ENCODE assay signal across 20 mouse cellular contexts in the genomic region with DNA sequence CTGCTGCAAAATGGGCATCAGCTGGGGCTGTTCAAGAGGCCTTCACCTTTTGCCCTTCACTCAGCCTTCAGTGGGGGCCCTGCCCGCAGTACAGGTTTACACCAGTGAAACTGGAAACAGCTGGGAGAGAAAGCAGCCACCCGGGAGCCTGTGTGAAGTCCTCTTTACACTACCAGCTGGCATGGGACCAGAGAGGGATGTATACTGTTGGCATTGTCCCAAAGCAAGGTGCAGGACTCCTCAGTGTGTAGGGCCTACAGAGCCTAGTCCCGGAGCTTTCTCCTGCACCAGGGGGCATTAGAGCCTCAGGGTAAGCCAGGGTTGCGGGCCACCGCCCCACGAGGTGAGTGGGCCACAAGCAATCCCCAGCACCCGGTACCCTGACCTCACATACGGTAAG. TPM values are rescaled to one million over a fixed set of nuclear protein-coding genes. Genes with fewer than 3 reads are reported as not detected.
DNase-seq lines count a peak whose midpoint lies in the region; ATAC-seq and TF ChIP-seq lines count a peak whose summit lies in the region.
"Had no signal": no experiment of that assay in that cellular context is flagged by ENCODE, and none has a peak within 500 bp of the region (broad histone marks: within the 10 kb centered on the region; RNA-seq: fewer than 3 reads in every experiment).

No protein-coding gene starts in this region.

- no peak overlapping the region for H3K4me3 ChIP-seq in gastrocnemius, adult 2 months
- H3K4me3 ChIP-seq in hindbrain, postnatal 0 days (ENCODE audit: low read length), result no peak overlapping the region
- H3K4me3 ChIP-seq in hindbrain, embryonic 11.5 days (ENCODE audit: low read depth, low read length), result no peak overlapping the region
- H3K4me3 ChIP-seq: embryonic facial prominence, embryonic 12.5 days; liver, embryonic 15.5 days had no signal

- H3K27me3 ChIP-seq in hindbrain, postnatal 0 days (ENCODE audit: insufficient read depth, low read length), result no peaks in the 10 kb centered on the region
- no peaks in the 10 kb centered on the region for H3K27me3 ChIP-seq in hindbrain, embryonic 11.5 days (ENCODE audit: control insufficient read depth, insufficient read depth, low read length)
- H3K27me3 ChIP-seq: embryonic facial prominence, embryonic 12.5 days; liver, embryonic 15.5 days had no signal

- no peak overlapping the region for H3K9ac ChIP-seq in hindbrain, postnatal 0 days (replicated peaks; ENCODE audit: low read length)
- H3K9ac ChIP-seq in hindbrain, embryonic 11.5 days (ENCODE audit: low read depth, low read length), result no peak overlapping the region
- H3K9ac ChIP-seq: embryonic facial prominence, embryonic 12.5 days; liver, embryonic 15.5 days had no signal

- no peaks in the 10 kb centered on the region for H3K4me1 ChIP-seq in hindbrain, postnatal 0 days (ENCODE audit: insufficient read depth, low read length)
- no peaks in the 10 kb centered on the region for H3K4me1 ChIP-seq in hindbrain, embryonic 11.5 days (replicated peaks; ENCODE audit: control insufficient read depth, insufficient read depth, low read length)

- peak; percentile 1; the same call in 1 of the 2 replicates for ATAC-seq in hindbrain, postnatal 0 days
- no peak for ATAC-seq in hindbrain, embryonic 11.5 days (ENCODE audit: low FRiP score)
- ATAC-seq: hindbrain, embryonic 16.5 days; midbrain, embryonic 16.5 days had no signal

- no peak for TF ChIP-seq CTCF in gastrocnemius, adult 2 months (IDR thresholded peaks at IDR 0.05)
- no peak for TF ChIP-seq CTCF in hindbrain, postnatal 0 days (IDR thresholded peaks at IDR 0.05; ENCODE audit: low read depth)
- no peak for TF ChIP-seq CTCF in brain, embryonic 14.5 days (IDR thresholded peaks at IDR 0.05; ENCODE audit: borderline replicate concordance, extremely low read depth, insufficient read depth, insufficient read length)

- peak overlapping the region; percentile 91 for H3K27ac ChIP-seq in gastrocnemius, adult 2 months
- H3K27ac ChIP-seq in hindbrain, postnatal 0 days, result no peak overlapping the region
- no peak overlapping the region for H3K27ac ChIP-seq in hindbrain, embryonic 11.5 days (ENCODE audit: low read depth, low read length)
- H3K27ac ChIP-seq: embryonic facial prominence, embryonic 12.5 days; liver, embryonic 15.5 days had no signal

- no peaks in the 10 kb centered on the region for H3K9me3 ChIP-seq in hindbrain, postnatal 0 days (ENCODE audit: low read length)
- H3K9me3 ChIP-seq in hindbrain, embryonic 11.5 days (ENCODE audit: control insufficient read depth, low read length), result no peaks in the 10 kb centered on the region
- H3K9me3 ChIP-seq: embryonic facial prominence, embryonic 12.5 days; liver, embryonic 15.5 days had no signal

- H3K4me2 ChIP-seq in hindbrain, postnatal 0 days (ENCODE audit: low read depth, low read length), result no peak overlapping the region
- H3K4me2 ChIP-seq in hindbrain, embryonic 11.5 days (replicated peaks; ENCODE audit: low read depth, low read length), result no peak overlapping the region
- H3K4me2 ChIP-seq: embryonic facial prominence, embryonic 12.5 days; liver, embryonic 15.5 days had no signal

- 71% methylated on average over 8 of the region's 8 CpGs for WGBS in hindbrain, postnatal 0 days
- WGBS in hindbrain, embryonic 11.5 days, result 87% methylated on average over 8 of the region's 8 CpGs

- intact Hi-C loops in gastrocnemius, adult 2 months (cut with DNase I), result no loop called here

- peaks cover 5% of the 10 kb centered on the region; the same call in 1 of the 2 replicates for H3K36me3 ChIP-seq in hindbrain, postnatal 0 days (ENCODE audit: insufficient read depth, low read length)
- 0 out of 2 replicates have a peak, but pooled peaks cover under 1% of the 10 kb centered on the region for H3K36me3 ChIP-seq in hindbrain, embryonic 11.5 days (ENCODE audit: control insufficient read depth, insufficient read depth, low read length)

- DNase-seq in gastrocnemius, adult 2 months, result peak; percentile 61
- DNase-seq in gastrocnemius, adult 8-10 months (ENCODE audit: low spot score in 2 of 2), result no peak
- DNase-seq in hindbrain, postnatal 0 days (ENCODE audit: low spot score), result no peak
- DNase-seq in hindbrain, embryonic 11.5 days (ENCODE audit: low spot score), result no peak
- DNase-seq in MN1 (ENCODE audit: low spot score), result peak; percentile 51
- peak; percentile 54 for DNase-seq in brain, embryonic 14.5 days (ENCODE audit: low read depth)
- DNase-seq in ovary, postnatal 10 days (ENCODE audit: low spot score), result no peak
- DNase-seq: adrenal gland, adult 2 months; cerebellum, adult 11 months; gastrocnemius, postnatal 10 days; kidney, adult 11 months; kidney, postnatal 14 days; right cerebral cortex, adult 18-20 months; thymus, postnatal 36 days had no signal

- TF ChIP-seq POLR2A in brain, embryonic 14.5 days (IDR thresholded peaks at IDR 0.05; ENCODE audit: borderline replicate concordance, extremely low read depth, insufficient read depth, insufficient read length, poor library complexity, severe bottlenecking), result no peak

RNA-seq across cellular contexts. Expression of a gene that starts 6.2 kb away (rescaled TPM):
- 1,000 to 10,000 TPM; 1,971 to 4,216 TPM for total RNA-seq in gastrocnemius, adult 2 months (2021)
- total RNA-seq in gastrocnemius, adult 8-10 months (2022), result 1,000 to 10,000 TPM; 2,275 to 3,003 (median 2,494) TPM
- total RNA-seq in hindbrain, postnatal 0 days (2014; rRNA removed), result 8.1 and 11.5 TPM in 2 replicates
- polyA plus RNA-seq in hindbrain, postnatal 0 days (2015; fragmentation: Nextera tagmentation; extraction: Ambion mirVana), result 11.2 and 12.7 TPM in 2 replicates
- 6.1 and 6.8 TPM in 2 replicates for polyA plus RNA-seq in hindbrain, embryonic 11.5 days (2014; fragmentation: Nextera tagmentation; extraction: Ambion mirVana)
- 18.1 and 19.8 TPM in 2 replicates for polyA plus RNA-seq in brain, embryonic 14.5 days (2012; rRNA removed)

RNA-seq across cellular contexts. Expression of a gene that starts 8.7 kb away (rescaled TPM):
- 1,000 to 10,000 TPM in 1 of 2 experiments, 100 to 1,000 TPM in 1; 819 to 1,877 TPM for total RNA-seq in gastrocnemius, adult 2 months (2021)
- total RNA-seq in gastrocnemius, adult 8-10 months (2022), result 1,000 to 10,000 TPM in 3 of 4 experiments, 100 to 1,000 TPM in 1; 926 to 1,454 (median 1,403) TPM
- total RNA-seq in hindbrain, postnatal 0 days (2014; rRNA removed), result not detected in 2 replicates
- polyA plus RNA-seq in hindbrain, postnatal 0 days (2015; fragmentation: Nextera tagmentation; extraction: Ambion mirVana), result not detected in 2 replicates
- polyA plus RNA-seq in hindbrain, embryonic 11.5 days (2014; fragmentation: Nextera tagmentation; extraction: Ambion mirVana), result not detected in 2 replicates
- polyA plus RNA-seq in brain, embryonic 14.5 days (2012; rRNA removed), result 0.07 and 0.08 TPM in 2 replicates
- total RNA-seq: adrenal gland, adult 2 months; ES-E14 had no signal
- polyA plus RNA-seq: adrenal gland, adult 2 months; liver, embryonic 15.5 days; spleen, adult 2 months had no signal

RNA-seq across cellular contexts. Expression of a gene that starts 16.8 kb away (rescaled TPM):
- total RNA-seq in gastrocnemius, adult 2 months (2021), result 1 to 10 TPM; 7.2 to 9.3 TPM
- 1 to 10 TPM; 6.3 to 9.7 (median 9.4) TPM for total RNA-seq in gastrocnemius, adult 8-10 months (2022)
- total RNA-seq in hindbrain, postnatal 0 days (2014; rRNA removed), result 38.1 and 55.1 TPM in 2 replicates
- polyA plus RNA-seq in hindbrain, postnatal 0 days (2015; fragmentation: Nextera tagmentation; extraction: Ambion mirVana), result 30.8 and 32.5 TPM in 2 replicates
- 12.8 and 13.1 TPM in 2 replicates for polyA plus RNA-seq in hindbrain, embryonic 11.5 days (2014; fragmentation: Nextera tagmentation; extraction: Ambion mirVana)
- 20.7 and 24.1 TPM in 2 replicates for polyA plus RNA-seq in brain, embryonic 14.5 days (2012; rRNA removed)

RNA-seq across cellular contexts. Expression of a gene that starts 18.8 kb away (rescaled TPM):
- 10 to 100 TPM in 1 of 2 experiments, 1 to 10 TPM in 1; 9.7 to 12.0 TPM for total RNA-seq in gastrocnemius, adult 2 months (2021)
- total RNA-seq in gastrocnemius, adult 8-10 months (2022), result 10 to 100 TPM in 3 of 4 experiments, 1 to 10 TPM in 1; 8.9 to 12.8 (median 11.3) TPM
- 28.4 and 35.9 TPM in 2 replicates for total RNA-seq in hindbrain, postnatal 0 days (2014; rRNA removed)
- 5.2 and 5.4 TPM in 2 replicates for polyA plus RNA-seq in hindbrain, postnatal 0 days (2015; fragmentation: Nextera tagmentation; extraction: Ambion mirVana)
- polyA plus RNA-seq in hindbrain, embryonic 11.5 days (2014; fragmentation: Nextera tagmentation; extraction: Ambion mirVana), result 3.9 and 7.9 TPM in 2 replicates
- polyA plus RNA-seq in brain, embryonic 14.5 days (2012; rRNA removed), result 33.6 TPM in 2 replicates

RNA-seq across cellular contexts. Expression of a gene that starts 27.7 kb away (rescaled TPM):
- total RNA-seq in gastrocnemius, adult 2 months (2021), result 10 to 100 TPM in 1 of 2 experiments, 1 to 10 TPM in 1; 6.8 to 10.0 TPM
- 1 to 10 TPM; 2.7 to 5.2 (median 4.6) TPM for total RNA-seq in gastrocnemius, adult 8-10 months (2022)
- total RNA-seq in hindbrain, postnatal 0 days (2014; rRNA removed), result 32.3 and 40.5 TPM in 2 replicates
- polyA plus RNA-seq in hindbrain, postnatal 0 days (2015; fragmentation: Nextera tagmentation; extraction: Ambion mirVana), result 14.4 and 14.7 TPM in 2 replicates
- 4.3 and 5.9 TPM in 2 replicates for polyA plus RNA-seq in hindbrain, embryonic 11.5 days (2014; fragmentation: Nextera tagmentation; extraction: Ambion mirVana)
- polyA plus RNA-seq in brain, embryonic 14.5 days (2012; rRNA removed), result 64.2 and 66.1 TPM in 2 replicates

Comparison
In these comparisons a context has a peak if more than half of its experiments do, and no peak if none do; other contexts are left out.
1. DNase-seq: peak in gastrocnemius, adult 2 months (single experiment), MN1 (single experiment) and brain, embryonic 14.5 days (single experiment); none in gastrocnemius, adult 8-10 months (0 of 2), hindbrain, postnatal 0 days (single experiment), hindbrain, embryonic 11.5 days (single experiment) and ovary, postnatal 10 days (single experiment).
2. RNA of a gene that starts 6.2 kb away (total RNA-seq): 1,971 to 4,216 TPM in gastrocnemius, adult 2 months and 2,275 to 3,003 TPM in gastrocnemius, adult 8-10 months; 8.1 to 11.5 TPM in hindbrain, postnatal 0 days; every median in the first group is over 100 times any median in the second.
3. RNA of a gene that starts 8.7 kb away (total RNA-seq): 819 to 1,877 TPM in gastrocnemius, adult 2 months and 926 to 1,454 TPM in gastrocnemius, adult 8-10 months; not detected in hindbrain, postnatal 0 days; every median in the first group is over 100 times any median in the second.